Mouse (Mus musculus): ENCODE data around the gene Atp2b2.

The Atp2b2 gene

GRCm38 (mm10) chr6:113855581-113855980, 186.8 kb downstream of the Atp2b2 start:
- peak; percentile 79 for DNase-seq

- DNase-seq = no peak
Measured at GRCm38 (mm10) chr6:113852318-113852717, 190.1 kb downstream of the Atp2b2 start.

- DNase-seq = no peak
Measured at GRCm38 (mm10) chr6:113849819-113850218, 192.6 kb downstream of the Atp2b2 start.

GRCm38 (mm10) chr6:113848655-113849054, 193.8 kb downstream of the Atp2b2 start:
- no peak for DNase-seq

GRCm38 (mm10) chr6:113847092-113847491, 195.3 kb downstream of the Atp2b2 start:
- no peak for DNase-seq

GRCm38 (mm10) chr6:113843248-113843647, 199.2 kb downstream of the Atp2b2 start:
- DNase-seq = no peak

- no peak for DNase-seq
Measured at GRCm38 (mm10) chr6:113838493-113838892, 203.9 kb downstream of the Atp2b2 start.

GRCm38 (mm10) chr6:113837740-113838139, 204.7 kb downstream of the Atp2b2 start:
- no peak for DNase-seq

- no peak for DNase-seq
Measured at GRCm38 (mm10) chr6:113836545-113836944, 205.9 kb downstream of the Atp2b2 start.

GRCm38 (mm10) chr6:113830463-113830862, 211.9 kb downstream of the Atp2b2 start:
- no peak for DNase-seq

GRCm38 (mm10) chr6:113827309-113827708, 215.1 kb downstream of the Atp2b2 start:
- DNase-seq = no peak

GRCm38 (mm10) chr6:113822417-113822816, 220.0 kb downstream of the Atp2b2 start:
- DNase-seq = peak; percentile 76

GRCm38 (mm10) chr6:113816690-113817089, 225.7 kb downstream of the Atp2b2 start:
- no peak for DNase-seq

- DNase-seq = no peak
Measured at GRCm38 (mm10) chr6:113811462-113811861, 231.0 kb downstream of the Atp2b2 start.

- DNase-seq = peak; percentile 59
Measured at GRCm38 (mm10) chr6:113810667-113811066, 231.7 kb downstream of the Atp2b2 start.

GRCm38 (mm10) chr6:113806241-113806640, 236.2 kb downstream of the Atp2b2 start:
- no peak for DNase-seq

- no peak for DNase-seq
Measured at GRCm38 (mm10) chr6:113801233-113801632, 241.2 kb downstream of the Atp2b2 start.

- no peak for DNase-seq
Measured at GRCm38 (mm10) chr6:113799915-113800314, 242.5 kb downstream of the Atp2b2 start.

GRCm38 (mm10) chr6:113799349-113799748, 243.1 kb downstream of the Atp2b2 start:
- DNase-seq = no peak

- DNase-seq = no peak
Measured at GRCm38 (mm10) chr6:113798921-113799320, 243.5 kb downstream of the Atp2b2 start.

- DNase-seq = peak; percentile 49
Measured at GRCm38 (mm10) chr6:113795241-113795702, 247.1 kb downstream of the Atp2b2 start.

GRCm38 (mm10) chr6:113792368-113792767, 250.0 kb downstream of the Atp2b2 start:
- no peak for DNase-seq

GRCm38 (mm10) chr6:113791012-113791411, 251.4 kb downstream of the Atp2b2 start:
- no peak for DNase-seq

- no peak for DNase-seq
Measured at GRCm38 (mm10) chr6:113787459-113787968, 254.9 kb downstream of the Atp2b2 start.

GRCm38 (mm10) chr6:113785658-113786057, 256.8 kb downstream of the Atp2b2 start:
- DNase-seq = no peak
